Mouse (Mus musculus) stomach, embryonic 14.5 days (tissue): Measurements from ENCODE around the gene Smarca5. TPM values are rescaled to one million over a fixed set of nuclear protein-coding genes. Genes with fewer than 3 reads are reported as not detected.

Experiments
- ATAC-seq: fragments of 200-750 bp; cut with Nextera tagmentation; 2 replicates; pipeline ENCODE4 v1.8.0; 2017; ENCODE audit warnings: low read depth, moderate TSS enrichment; ENCODE audit not compliant: insufficient number of reproducible peaks, insufficient read depth, low FRiP score
- H3K27ac ChIP-seq: fragments of 300-500 bp; sonication (generic); 2 replicates; pipeline ENCODE4 v1.5.1; 2014; ENCODE audit warnings: mild to moderate bottlenecking, low read length, moderate library complexity, mixed read lengths
- H3K27me3 ChIP-seq: fragments of 300-500 bp; sonication (generic); 2 replicates; pipeline ENCODE4 v1.6.1; 2014; ENCODE audit warnings: low read length, control low read depth, mixed read lengths; ENCODE audit not compliant: control insufficient read depth, insufficient read depth
- H3K36me3 ChIP-seq: fragments of 300-500 bp; sonication (generic); 2 replicates; pipeline ENCODE4 v1.6.1; 2014; ENCODE audit warnings: mild to moderate bottlenecking, control low read depth, low read length, moderate library complexity, mixed read lengths; ENCODE audit not compliant: control insufficient read depth, insufficient read depth
- H3K4me1 ChIP-seq: fragments of 300-500 bp; sonication (generic); 2 replicates; pipeline ENCODE4 v1.6.1; 2014; ENCODE audit warnings: low read length, control low read depth, mixed read lengths; ENCODE audit not compliant: control insufficient read depth, insufficient read depth
- H3K4me2 ChIP-seq: fragments of 300-500 bp; sonication (generic); replicated peaks from 2 replicates; pipeline ENCODE4 v1.6.1; 2014; ENCODE audit warnings: low read depth, low read length, control low read depth
- H3K4me3 ChIP-seq: fragments of 300-500 bp; sonication (generic); 2 replicates; pipeline ENCODE4 v1.5.1; 2014; ENCODE audit warnings: low read depth, low read length, control low read depth
- H3K9ac ChIP-seq: fragments of 300-500 bp; sonication (generic); replicated peaks from 2 replicates; pipeline ENCODE4 v1.6.1; 2014; ENCODE audit warnings: low read depth, mild to moderate bottlenecking, control low read depth, low read length, moderate library complexity, mixed read lengths
- H3K9me3 ChIP-seq: fragments of 300-500 bp; sonication (generic); 2 replicates; pipeline ENCODE4 v1.6.1; 2016; ENCODE audit warnings: low read depth, low read length, control low read depth; ENCODE audit not compliant: control insufficient read depth
- WGBS: fragments of 180-500 bp; shearing (Covaris S2); extraction: QIAGEN DNeasy Blood & Tissue Kit; methylation state at CpG from one replicate; pipeline ENCODE4 v1.1.7; 2014; 5-methylcytosine and 5-hydroxymethylcytosine counted together
- polyA plus RNA-seq: library from polyadenylated mRNA; unstranded; fragments of >200 nt; fragmentation: Nextera tagmentation; extraction: Ambion mirVana; gene quantifications from 2 replicates; pipeline ENCODE4 v1.2.1, GENCODE M21; 2014

Smarca5 gene
- polyA plus RNA-seq, 1 experiment from 2014 or later: 70.7 TPM

DNA sequence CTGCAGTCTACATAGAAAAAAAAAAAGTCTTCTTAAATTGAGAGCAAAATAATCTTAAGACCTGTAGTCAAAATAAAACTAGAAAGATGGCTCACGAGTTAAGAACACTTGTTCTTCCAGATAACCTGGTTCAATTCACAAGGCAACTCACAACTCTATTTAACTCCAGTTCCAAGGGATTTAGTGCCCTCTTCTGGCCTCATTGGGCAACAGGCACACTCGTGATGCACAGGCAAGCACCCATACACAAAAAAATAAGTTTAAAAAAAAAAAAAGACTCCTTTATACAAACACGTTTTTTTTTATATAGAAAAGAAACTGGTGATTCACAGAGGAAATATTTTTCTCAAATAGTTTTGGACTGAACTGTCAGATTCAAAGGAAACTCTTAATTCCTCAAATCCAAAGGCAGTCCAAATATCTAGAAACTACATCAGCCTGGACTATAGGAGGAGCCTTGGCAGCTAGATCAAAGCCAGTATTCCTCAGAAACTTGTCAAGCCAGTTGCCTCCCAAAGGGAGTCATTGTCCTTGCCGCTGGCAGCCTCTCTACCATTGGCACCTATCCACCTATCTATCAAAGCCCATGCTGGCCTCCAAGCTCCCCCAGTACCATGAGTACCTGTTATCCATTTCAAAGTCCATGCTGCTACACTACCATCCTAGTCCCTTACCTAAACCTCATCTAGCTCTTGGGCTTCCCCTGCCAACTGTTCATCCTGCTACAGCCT is 28.5 kb downstream of the Smarca5 start:
- 84% methylated on average over 4 of the region's 4 CpGs for WGBS
- H3K4me3 ChIP-seq: no peak overlapping the region
- no peak for ATAC-seq
- H3K9me3 ChIP-seq: no peaks in the 10 kb centered on the region
- H3K27me3 ChIP-seq: no peaks in the 10 kb centered on the region
- H3K4me1 ChIP-seq: no peaks in the 10 kb centered on the region
- no peak overlapping the region for H3K27ac ChIP-seq
- no peak overlapping the region for H3K9ac ChIP-seq
- peaks cover 49% of the 10 kb centered on the region for H3K36me3 ChIP-seq
- H3K4me2 ChIP-seq: no peak overlapping the region

- Histone ChIP-seq H3K27me3 (no peaks in the 10 kb centered on the region), H3K4me3 (no peak overlapping the region), H3K9ac (no peak overlapping the region), H3K4me1 (no peaks in the 10 kb centered on the region), H3K9me3 (no peaks in the 10 kb centered on the region), H3K4me2 (no peak overlapping the region), H3K27ac (no peak overlapping the region), H3K36me3 (no peaks in the 10 kb centered on the region)
- peak; percentile 78; the same call in 1 of the 2 replicates for ATAC-seq
- 37% methylated on average over 4 of the region's 4 CpGs for WGBS
These were observed 51.2 kb downstream of the Smarca5 start for GRCm38 (mm10) chr8:80688141-80688540.

GRCm38 (mm10) chr8:80683756-80684335 is 55.5 kb downstream of the Smarca5 start:
- WGBS: 54% methylated on average over 5 of the region's 5 CpGs
- H3K4me2 ChIP-seq: no peak overlapping the region
- ATAC-seq: no peak
- H3K4me1 ChIP-seq: no peaks in the 10 kb centered on the region
- H3K27me3 ChIP-seq: no peaks in the 10 kb centered on the region
- no peak overlapping the region for H3K4me3 ChIP-seq
- H3K9me3 ChIP-seq: no peaks in the 10 kb centered on the region
- H3K9ac ChIP-seq: no peak overlapping the region
- no peak overlapping the region for H3K27ac ChIP-seq
- no peaks in the 10 kb centered on the region for H3K36me3 ChIP-seq

GRCm38 (mm10) chr8:80682594-80682993 is 56.7 kb downstream of the Smarca5 start:
- WGBS: 68% methylated on average over 5 of the region's 5 CpGs
- ATAC-seq: no peak

GRCm38 (mm10) chr8:80669277-80669901 is 69.9 kb downstream of the Smarca5 start:
- no peak overlapping the region for H3K4me2 ChIP-seq
- H3K4me3 ChIP-seq: no peak overlapping the region
- no peaks in the 10 kb centered on the region for H3K27me3 ChIP-seq
- H3K36me3 ChIP-seq: no peaks in the 10 kb centered on the region
- H3K9me3 ChIP-seq: no peaks in the 10 kb centered on the region
- no peaks in the 10 kb centered on the region for H3K4me1 ChIP-seq
- WGBS: 49% methylated on average over 17 of the region's 17 CpGs
- H3K27ac ChIP-seq: no peak overlapping the region
- H3K9ac ChIP-seq: no peak overlapping the region
- peak; percentile 42; the same call in 1 of the 2 replicates for ATAC-seq

More at GRCm38 (mm10) chr8:80682594-80682993, 56.7 kb downstream of the Smarca5 start:
- no peak overlapping the region for H3K4me3 ChIP-seq
- no peak overlapping the region for H3K27ac ChIP-seq
- no peaks in the 10 kb centered on the region for H3K27me3 ChIP-seq
- no peaks in the 10 kb centered on the region for H3K36me3 ChIP-seq
- H3K4me1 ChIP-seq: no peaks in the 10 kb centered on the region
- no peak overlapping the region for H3K9ac ChIP-seq
- H3K4me2 ChIP-seq: no peak overlapping the region
- no peaks in the 10 kb centered on the region for H3K9me3 ChIP-seq

DNA sequence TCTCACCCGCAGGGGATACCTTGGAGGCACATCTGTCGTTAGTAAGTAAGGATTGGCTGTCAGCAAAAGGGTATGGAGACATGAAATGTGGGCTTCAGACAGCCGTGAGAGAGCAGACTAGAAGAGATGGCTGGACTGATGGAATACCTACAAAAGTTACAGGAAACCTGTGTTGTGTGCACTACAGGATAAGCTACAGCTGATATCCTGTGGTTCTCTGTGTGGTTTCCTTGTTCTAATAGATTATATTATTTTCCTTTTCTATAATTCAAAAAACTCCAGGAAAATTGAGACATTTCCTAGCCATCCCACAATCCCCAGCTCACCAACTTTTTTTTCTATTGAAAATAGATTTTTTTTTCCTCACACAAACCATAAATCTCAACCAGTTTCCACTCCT is 75.8 kb downstream of the Smarca5 start:
- no peak for ATAC-seq
- no peak overlapping the region for H3K9ac ChIP-seq
- H3K36me3 ChIP-seq: no peaks in the 10 kb centered on the region
- no peak overlapping the region for H3K4me2 ChIP-seq
- no peaks in the 10 kb centered on the region for H3K4me1 ChIP-seq
- no peak overlapping the region for H3K27ac ChIP-seq
- no peak overlapping the region for H3K4me3 ChIP-seq
- no peaks in the 10 kb centered on the region for H3K9me3 ChIP-seq
- no peaks in the 10 kb centered on the region for H3K27me3 ChIP-seq
- 77% methylated on average over 3 of the region's 3 CpGs for WGBS

DNA sequence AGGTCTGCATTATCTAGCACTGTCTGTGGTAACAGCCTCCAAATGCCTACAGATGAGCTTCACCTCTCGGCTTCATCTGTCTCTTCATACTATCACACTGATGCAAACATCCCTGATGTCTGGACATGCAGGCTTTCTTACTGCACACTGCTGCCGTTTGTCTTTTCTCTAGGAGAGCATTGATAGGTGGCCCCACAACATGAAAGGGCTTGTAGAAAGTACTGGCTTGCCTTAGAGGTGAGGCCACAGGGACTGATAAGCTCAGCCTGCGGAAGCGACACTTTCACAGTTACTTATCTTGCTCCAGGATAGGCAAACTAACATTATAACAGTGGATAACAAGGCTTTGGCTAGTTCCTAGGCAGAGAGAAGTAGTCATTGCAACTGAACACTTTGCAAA is 78.2 kb downstream of the Smarca5 start:
- ATAC-seq: no peak
- 32% methylated on average over 4 of the region's 4 CpGs for WGBS
- no peaks in the 10 kb centered on the region for H3K27me3 ChIP-seq
- H3K36me3 ChIP-seq: no peaks in the 10 kb centered on the region
- no peak overlapping the region for H3K4me2 ChIP-seq
- no peaks in the 10 kb centered on the region for H3K4me1 ChIP-seq
- no peak overlapping the region for H3K27ac ChIP-seq
- no peak overlapping the region for H3K4me3 ChIP-seq
- H3K9ac ChIP-seq: no peak overlapping the region
- no peaks in the 10 kb centered on the region for H3K9me3 ChIP-seq

DNA sequence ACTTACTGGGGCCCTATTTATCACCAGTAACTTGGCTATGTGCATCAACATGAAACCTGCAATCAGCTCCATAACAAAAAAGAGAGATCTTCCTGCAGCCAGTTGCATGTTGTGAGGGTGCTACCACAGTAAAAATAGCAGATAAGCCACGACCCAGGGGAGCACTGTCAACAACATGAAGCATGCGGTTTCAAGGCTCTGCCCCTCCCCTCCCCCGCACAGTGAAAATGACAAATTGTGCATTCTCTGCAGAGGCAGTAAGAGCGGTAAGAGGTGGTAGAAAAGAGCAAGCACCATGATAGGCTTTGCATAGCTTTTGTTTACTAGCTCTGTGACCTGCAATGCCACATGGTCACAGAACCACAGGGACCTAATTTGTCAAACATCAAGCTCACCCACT is 81.7 kb downstream of the Smarca5 start:
- no peaks in the 10 kb centered on the region for H3K27me3 ChIP-seq
- no peak overlapping the region for H3K4me3 ChIP-seq
- no peak overlapping the region for H3K4me2 ChIP-seq
- no peak overlapping the region for H3K27ac ChIP-seq
- no peak overlapping the region for H3K9ac ChIP-seq
- ATAC-seq: no peak
- no peaks in the 10 kb centered on the region for H3K9me3 ChIP-seq
- no peaks in the 10 kb centered on the region for H3K4me1 ChIP-seq
- H3K36me3 ChIP-seq: no peaks in the 10 kb centered on the region
- WGBS: 14% methylated on average over 4 of the region's 4 CpGs
